Mouse (Mus musculus): ENCODE results near the gene Ptprcap.
"Not testable (repeated sequence)": the region's sequence is repeated elsewhere in the genome, so short reads cannot be mapped to it uniquely, and the experiment has no call there.

Ptprcap gene

DNA sequence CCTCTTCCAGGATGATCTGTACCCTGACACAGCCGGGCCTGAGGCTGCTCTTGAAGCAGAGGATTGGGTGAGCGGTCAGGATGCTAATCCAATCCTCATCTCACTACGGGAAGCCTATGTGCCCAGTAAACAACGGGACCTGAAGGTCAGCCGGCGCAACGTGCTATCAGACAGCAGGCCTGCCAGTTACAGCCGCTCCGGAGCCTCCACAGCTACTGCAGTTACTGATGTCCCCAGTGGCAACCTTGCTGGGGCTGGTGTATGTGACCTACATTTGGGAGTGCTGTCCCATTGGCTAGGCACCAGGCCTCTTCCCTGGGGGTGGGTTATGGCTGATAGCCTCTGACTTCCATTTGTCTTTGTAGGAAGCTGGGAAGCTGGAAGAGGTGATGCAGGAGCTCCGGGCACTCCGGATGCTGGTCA is at the start of gene Ptprcap:
Gene Ptprcap, plus strand, starts transcription at position 373 of the 423 bp plus-strand sequence.
- no peak for DNase-seq (ENCODE audit: low spot score in 2 of 2)

DNA sequence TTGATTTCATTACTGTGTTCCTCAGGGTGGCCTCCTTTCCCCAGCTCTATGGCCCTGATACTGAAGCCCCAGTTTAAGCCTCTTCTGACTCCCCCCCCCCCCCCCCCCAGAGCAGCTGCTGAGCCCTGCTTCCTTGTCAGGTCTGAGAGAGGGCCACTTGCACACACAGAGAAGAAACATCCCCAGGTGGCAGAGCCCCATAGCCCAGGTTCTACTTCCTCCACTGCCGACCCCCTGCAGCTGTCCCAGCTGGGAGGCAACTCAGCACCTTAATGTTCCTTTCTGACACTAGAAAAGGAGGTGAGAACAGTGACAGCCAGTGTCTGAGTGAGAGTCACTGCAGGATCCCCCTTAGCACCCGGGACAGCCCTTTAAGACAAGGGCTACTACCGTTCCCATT is 49.6 kb upstream of the Ptprcap start:
- DNase-seq (ENCODE audit: low spot score in 2 of 2), result no peak

DNA sequence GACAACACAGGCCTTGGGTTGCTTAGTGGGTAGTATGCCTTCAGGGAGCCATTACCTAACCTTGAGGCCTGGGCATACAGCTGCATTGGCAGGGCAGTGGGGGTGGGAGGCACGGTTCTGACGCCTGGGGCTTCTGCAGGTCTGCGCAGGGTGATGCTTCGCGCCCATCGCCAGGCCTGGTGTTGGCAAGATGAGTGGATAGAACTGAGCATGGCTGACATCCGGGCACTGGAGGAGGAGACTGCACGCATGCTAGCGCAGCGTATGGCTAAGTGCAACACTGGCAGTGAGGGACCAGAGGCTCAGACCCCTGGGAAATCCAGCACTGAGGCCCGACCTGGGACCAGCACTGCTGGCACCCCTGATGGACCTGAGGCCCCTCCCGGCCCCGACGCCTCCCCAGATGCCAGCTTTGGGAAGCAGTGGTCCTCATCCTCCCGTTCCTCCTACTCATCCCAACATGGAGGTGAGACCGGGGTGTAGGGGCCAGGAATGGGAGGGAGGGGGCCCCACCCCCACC is 48.7 kb upstream of the Ptprcap start:
- DNase-seq (ENCODE audit: low spot score in 2 of 2), result no peak

DNA sequence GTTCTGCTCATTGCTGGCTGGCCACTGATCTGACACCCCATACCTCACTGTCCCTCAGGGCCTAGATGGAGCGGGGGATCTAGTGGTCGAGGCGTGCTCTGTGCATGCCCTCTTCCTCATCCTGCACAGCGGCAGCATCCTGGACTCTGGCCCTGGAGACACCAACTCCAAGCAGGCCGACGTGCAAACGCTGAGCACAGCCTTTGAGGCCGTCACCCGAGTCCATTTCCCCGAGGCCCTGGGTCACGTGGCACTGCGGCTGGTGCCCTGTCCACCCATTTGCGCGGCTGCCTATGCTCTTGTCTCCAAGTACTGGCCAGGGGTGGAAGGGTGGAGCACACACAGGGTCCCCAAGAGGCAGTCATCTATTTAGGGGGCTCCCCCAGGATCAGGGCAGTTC is 46.8 kb upstream of the Ptprcap start:
- no peak for DNase-seq (ENCODE audit: low spot score in 2 of 2)

DNA sequence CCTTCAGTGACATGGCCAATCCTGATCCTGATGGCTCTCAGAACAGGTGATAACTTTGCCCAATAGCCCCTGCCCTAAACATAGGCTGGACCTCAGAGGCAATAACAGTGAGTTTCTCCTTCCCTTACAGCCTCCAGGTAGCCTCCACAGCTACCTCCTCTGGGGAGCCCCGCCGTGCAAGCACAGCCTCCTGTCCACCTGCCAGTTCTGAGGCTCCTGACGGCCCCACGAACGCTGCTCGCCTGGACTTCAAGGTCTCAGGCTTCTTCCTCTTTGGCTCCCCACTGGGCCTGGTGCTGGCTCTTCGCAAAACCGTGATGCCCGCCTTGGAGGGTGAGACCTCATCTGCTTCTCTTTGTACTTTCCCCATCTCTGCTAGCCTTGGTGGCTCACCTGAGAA is 44.9 kb upstream of the Ptprcap start:
- DNase-seq (ENCODE audit: low spot score in 2 of 2), result no peak

DNA sequence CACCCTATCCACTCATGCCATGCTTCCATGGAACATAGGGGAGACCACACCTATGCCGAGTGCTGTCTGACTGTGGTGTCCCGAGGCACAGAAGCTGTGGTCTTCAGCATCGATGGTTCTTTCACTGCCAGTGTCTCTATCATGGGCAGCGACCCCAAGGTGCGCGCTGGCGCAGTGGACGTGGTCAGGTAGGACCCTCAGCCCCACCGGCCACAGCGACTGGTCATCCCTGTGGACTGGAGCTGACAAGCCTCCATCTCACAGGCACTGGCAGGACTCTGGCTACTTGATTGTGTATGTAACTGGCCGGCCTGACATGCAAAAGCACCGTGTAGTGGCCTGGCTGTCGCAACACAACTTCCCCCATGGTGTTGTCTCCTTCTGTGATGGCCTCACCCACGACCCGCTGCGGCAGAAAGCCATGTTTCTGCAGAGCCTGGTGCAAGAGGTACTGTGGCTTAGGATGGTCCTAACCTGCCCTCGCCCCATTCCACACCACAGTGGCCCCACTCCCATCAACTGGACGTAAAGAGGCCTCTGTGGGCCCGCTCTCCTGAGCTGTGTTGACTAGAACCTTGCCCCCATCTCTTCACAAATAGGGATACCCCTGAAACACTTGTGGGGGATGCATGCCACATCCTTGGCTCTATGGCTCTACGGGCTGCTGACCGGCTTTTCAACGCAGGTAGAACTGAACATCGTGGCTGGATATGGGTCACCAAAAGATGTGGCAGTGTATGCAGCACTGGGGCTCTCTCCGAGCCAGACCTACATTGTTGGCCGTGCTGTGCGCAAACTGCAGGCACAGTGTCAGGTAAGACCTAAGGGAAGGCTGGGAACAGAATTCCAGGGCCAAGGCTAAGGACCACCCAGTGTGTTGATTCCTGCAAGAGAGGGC is 41.1 kb upstream of the Ptprcap start:
- DNase-seq (ENCODE audit: low spot score in 2 of 2), result no peak

DNA sequence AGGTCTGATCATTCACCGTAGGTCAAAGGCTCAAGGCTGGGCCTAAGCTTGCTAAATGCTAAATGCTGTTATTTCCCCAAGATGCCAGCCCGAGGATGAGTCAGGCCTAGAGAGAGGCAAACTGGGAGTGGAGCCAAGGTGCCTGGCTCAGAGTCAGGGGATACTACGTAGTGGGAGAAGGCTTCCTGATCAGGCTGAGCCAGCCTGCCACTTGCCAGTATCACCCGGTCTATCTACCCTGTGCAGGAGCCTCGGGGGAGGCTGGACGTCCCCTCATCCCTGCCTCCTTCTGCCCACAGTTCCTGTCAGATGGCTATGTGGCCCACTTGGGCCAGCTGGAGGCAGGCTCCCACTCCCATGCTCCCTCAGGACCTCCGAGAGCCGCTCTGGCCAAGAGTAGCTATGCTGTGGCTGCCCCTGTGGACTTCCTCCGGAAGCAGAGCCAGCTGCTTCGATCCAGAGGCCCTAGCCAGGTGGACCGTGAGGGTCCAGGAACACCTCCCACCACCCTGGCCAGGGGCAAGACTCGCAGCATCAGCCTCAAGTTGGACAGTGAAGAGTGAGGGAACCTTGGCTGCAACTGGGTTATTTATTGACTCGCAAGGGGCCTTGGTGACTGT is 40.1 kb upstream of the Ptprcap start:
- peak in 1 of 2 experiments; percentile 51 for DNase-seq (ENCODE audit: low spot score in 2 of 2)

DNA sequence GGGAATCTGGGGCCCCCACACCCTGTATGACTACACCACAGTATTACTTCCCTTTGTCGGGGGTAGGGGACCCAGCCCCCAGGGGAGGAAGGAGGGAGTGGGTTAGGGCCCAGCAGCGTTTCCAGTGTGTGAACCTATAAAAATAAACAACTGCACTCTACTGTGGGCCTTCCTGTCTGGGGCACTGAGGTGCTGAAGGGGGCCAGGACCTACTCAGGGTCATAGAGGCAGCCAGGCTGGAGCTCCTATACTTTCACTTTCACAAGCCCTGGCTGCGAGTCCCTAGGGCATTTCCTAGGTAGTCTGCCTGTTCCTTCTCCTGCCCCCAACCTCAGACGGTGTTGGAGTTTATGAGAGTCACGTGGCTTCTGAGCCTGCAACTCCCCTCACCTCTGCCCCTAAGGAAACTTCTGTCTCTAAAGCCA is 39.6 kb upstream of the Ptprcap start:
- no peak for DNase-seq (ENCODE audit: low spot score in 2 of 2)

DNA sequence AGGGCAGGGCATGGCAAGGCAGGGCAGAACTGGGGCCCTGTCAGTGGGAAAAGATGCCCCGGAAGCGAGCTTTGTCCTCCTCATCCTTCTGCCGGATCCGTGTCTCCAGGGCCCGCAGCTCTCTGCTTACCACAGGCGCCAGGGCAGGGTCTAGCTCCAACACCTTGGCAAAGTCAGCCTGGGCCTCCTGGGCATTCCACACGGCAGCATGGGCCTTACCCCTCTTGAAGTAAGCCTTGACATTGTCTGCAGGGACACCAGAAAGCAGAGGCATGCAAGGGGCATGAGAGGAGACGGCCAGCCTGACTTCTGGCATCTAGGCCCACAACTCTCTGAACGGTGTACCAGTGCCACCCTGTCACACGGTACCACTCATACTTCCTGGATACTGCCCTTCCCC is 38.9 kb upstream of the Ptprcap start:
- DNase-seq (ENCODE audit: low spot score in 2 of 2), result no peak

DNA sequence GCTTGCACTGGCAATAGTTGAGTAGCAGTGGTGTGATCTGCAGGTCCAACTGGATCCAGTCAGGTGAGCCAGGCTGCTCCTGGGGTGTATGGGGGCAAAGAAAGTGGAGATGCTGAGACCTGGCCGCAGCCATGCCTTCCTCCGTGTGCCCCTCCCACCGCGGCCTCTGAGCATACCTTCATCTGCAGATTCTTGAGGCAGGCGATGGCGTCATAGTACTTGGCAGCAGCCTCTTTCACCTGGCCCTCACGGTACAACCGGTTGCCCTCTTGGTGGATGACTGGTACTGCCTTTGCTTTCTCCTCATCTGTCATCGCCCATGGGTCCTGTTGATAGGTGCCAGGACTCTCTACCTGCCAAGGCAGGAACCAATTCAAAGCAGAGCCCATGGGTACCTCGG is 38.3 kb upstream of the Ptprcap start:
- no peak for DNase-seq (ENCODE audit: low spot score in 2 of 2)

DNA sequence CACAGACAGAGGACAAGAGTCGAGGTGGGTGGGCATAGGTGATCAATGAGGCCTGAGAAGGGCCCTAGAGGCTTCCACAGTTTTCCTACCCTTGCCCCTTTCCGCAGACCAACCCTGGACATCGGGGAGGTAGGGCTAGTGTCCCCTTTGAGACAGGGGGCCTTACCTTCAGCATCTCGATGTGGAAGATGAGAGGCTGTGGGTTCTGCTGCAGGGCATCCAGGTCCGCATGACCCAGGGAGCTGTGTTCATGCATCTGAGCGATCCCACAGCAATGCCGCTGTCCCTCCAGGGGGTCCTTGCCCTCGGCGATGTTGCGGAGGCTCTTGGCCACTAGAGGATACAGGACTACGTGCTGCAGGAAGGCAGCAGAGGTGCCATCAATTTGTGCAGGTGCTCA is 37.6 kb upstream of the Ptprcap start:
- DNase-seq (ENCODE audit: low spot score in 2 of 2), result no peak

DNA sequence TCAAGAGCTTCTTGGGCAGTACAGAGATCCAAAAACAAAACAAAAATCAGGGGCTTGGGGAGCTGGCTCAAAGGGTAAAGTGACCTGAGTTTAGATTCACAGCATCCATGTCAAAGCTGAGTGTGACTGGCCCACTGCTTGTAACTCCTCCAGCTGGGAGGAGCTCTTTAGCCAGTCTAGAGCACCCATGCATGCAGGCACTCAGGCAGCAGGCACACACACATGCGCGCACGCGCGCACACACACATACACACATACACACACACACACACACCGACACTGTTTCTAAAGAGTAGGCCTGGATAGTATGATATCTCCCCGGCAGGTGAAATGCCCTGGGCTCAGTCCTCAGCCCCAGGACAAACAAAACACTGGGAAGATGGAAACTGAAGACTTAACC is 36.4 kb upstream of the Ptprcap start:
- DNase-seq (ENCODE audit: low spot score in 2 of 2), result no peak

DNA sequence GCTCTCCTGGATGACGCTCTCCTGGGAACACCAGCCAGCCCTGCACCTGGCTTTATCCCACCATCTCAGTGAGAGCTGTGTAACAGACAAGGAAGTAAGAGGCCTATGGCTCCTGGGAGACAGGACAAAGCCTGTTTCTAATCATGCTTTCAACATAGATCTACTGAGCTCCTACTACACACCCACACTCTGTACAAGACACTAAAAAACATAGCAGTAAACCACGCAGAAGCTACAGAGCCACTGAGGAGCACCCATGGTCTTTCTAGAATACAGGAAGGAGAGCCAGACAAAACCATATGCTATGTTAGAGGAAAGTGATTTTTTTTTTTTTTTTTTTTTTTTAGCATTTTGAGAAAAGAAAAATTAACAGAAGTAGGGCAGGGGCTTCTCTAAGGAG is 35.1 kb upstream of the Ptprcap start:
- no peak for DNase-seq (ENCODE audit: low spot score in 2 of 2)

DNA sequence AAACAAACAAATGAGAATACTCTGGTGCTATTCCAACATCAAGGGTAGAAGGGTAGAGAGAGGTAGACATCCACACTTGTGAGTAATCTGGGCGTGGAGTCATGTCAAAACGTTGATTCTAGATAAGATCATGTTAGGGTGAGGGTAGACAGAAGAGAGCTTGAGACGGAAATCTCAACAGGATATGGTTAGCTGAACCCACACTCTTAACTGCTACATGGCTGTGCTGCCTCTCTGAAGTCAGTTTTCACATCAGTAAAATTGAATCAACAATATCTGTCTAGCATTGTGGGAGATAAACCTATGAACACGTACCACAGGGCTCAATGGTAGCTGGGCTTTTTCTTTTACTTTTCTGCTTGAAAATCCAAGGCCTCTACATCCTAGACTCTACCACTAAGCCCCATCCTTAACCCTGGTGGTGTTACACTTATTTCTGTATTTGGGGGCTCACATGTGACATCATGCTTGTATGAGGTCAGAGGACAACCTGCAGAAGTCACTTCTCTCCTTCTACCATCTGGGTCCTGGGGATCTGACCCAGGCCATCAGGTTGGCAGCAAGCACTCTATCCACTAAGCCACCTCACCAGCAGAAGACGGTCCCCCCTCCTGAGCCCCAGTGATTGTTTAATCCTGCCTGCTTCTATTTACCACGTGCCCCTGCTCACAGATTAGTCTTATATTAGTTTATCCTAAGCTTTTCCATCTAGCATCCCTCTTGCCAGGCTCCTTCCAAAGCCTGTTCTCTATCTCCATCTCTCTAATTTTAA is 33.5 kb upstream of the Ptprcap start:
- DNase-seq (ENCODE audit: low spot score in 2 of 2), result no peak

DNA sequence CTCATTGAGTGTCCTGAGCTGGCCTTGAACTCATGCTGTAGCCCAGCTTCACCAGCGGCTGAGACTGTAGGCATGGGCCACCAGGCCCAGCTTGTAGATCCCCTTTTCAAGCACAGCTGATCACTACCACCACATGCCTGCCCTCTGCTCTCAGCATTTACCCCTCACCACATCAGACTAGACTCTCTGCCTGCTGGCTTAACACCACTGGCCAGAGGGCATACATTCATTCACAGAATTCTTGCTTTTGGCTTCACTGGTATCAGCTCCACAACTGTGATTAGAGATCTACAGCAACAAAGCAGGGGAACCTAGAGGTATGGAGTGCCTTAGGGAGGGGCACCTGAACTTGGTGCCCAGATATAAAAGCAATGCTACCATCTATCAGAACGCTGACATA is 32.9 kb upstream of the Ptprcap start:
- no peak for DNase-seq (ENCODE audit: low spot score in 2 of 2)

DNA sequence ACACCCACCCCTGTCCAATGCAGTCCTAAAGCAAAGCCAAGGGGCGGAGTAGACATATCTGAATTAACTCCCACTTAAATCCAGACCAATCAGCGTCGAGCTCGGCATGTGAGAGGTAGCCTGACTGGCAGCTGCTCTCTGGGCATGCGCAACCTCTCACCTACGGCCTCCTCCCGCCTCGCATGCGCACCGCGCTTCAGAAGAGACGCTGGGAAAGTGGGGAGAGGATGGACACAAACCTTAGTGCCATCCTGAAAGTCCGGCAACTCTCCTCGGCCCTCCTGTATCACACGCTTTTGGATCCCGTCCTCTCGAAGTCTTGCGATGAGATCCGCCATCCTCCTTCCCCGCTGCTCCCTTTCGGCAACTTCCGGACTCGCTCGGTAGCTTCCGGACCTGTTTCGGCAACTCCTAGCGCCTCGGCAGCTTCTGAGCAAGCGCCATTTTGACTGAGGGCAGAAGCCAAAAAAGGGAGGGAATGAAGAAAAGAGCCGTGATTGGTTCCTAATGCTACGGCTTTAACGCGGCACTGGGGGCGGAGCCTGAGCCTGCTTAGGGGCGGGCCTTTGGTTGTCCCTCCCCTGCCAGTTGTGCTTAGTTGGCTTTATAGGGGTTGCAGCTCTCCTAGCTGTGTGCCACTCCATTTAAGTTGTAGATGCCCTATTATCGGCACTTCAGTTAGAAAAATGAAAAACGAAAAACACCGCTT is 32.2 kb upstream of the Ptprcap start:
- DNase-seq (ENCODE audit: low spot score in 2 of 2), result peak; percentile 96 to 97

DNA sequence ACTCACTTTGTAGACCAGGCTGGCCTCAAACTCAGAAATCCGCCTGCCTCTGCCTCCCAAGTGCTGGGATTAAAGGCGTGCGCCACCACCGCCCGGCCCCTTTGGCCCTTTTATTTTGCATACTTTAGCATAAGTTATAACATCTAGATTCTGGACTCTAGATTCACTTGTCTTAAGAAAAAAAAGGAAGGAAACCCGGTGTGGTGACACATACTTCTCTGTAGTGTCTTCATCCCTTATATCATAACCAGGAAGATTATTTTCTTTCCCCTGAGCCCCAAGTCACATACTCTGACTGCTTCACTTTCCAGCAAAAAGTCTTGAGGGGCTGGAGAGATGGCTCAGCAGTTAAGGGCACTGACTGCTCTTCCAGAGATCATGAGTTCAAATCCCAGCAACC is 31.5 kb upstream of the Ptprcap start:
- not testable (repeated sequence) for DNase-seq (ENCODE audit: low spot score in 2 of 2)

DNA sequence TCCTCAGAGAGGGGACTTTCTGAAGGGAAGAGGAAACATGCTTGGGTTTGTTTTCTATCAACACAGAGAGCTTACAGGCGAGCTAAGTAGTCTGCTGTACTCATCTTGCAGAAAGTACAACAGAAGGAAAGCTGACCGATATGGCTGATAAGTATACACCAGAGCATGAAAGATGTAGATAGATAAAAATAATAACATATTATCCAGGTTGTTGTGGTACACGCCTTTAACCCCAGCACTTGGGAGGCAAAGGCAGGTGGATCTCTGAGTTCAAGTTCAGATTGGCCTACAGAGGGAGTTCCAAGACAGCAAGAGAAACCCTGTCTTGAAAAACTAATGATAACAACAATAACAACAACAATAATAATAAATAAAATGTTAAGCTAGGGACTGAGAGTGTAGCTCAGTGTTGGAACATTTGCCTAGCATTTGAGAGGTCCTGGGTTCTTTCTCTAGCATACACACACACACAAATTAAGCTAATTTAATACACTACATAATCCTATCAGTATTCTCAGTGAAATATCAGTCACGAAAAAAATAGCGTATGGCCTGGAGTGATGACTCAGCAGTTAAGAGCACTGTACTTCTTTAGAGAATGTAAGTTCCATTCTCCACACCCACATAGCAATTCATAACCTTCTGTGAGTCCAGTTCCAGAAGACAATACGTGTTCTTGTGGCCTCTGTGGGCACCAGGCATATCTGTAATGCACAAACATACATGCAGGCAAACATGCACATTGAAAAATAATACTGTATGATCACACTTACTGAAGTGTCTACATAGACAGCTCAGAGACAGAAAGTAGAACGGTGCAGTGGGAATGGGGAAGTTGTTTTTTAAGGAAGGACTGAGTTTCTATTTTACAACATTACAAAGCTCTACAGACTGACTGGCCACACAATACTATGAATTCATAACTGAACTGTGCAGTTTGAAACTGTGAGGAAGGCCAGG is 30.7 kb upstream of the Ptprcap start:
- DNase-seq (ENCODE audit: low spot score in 2 of 2), result no peak

DNA sequence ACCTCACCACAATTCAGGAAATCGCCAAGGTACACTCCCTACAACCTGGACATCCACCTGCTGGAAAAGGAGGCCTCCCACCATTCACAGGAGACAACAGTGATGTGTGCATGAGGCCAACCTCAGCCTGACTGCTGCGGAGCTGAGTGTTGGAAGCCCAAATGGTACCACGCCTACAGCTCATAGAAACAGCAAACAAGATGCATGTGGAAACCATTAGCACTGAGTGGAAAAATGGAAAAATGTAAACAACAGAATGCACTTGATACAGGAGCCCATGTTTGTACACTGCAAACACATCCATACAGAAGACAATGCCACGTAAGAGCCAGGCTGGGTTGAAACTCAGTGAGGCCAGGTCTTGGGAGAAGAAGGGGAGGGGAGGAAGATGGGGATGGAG is 29.0 kb upstream of the Ptprcap start:
- no peak for DNase-seq (ENCODE audit: low spot score in 2 of 2)

DNA sequence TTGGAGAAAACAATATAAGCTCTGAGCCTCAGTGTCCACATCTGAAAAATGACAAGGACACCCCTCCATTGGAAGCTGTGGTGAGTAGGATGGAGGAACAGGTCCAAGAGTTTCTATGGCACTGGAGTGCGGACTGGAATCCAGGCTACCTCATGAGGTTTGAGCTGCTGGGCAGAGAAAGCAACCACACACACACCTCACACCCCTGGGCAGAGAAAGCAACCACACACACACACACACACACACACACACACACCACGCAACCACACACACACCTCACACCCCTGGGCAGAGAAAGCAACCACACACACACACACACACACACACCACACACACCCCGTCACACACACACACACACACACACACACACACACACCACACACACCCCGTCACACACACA is 28.1 kb upstream of the Ptprcap start:
- DNase-seq (ENCODE audit: low spot score in 2 of 2), result not testable (repeated sequence)
